Mouse (Mus musculus): Measurements from ENCODE around the gene Fut2.

GRCm38 (mm10) chr7:45709677-45710355, 43.6 kb upstream of the Fut2 start:
- TF ChIP-seq CTCF (IDR thresholded peaks at IDR 0.05; ENCODE audit: low read depth) (no peak), EP300 (IDR thresholded peaks at IDR 0.05; ENCODE audit: low read depth) (no peak)

Data from liver, postnatal 0 days (tissue).